Mouse (Mus musculus) forebrain, embryonic 15.5 days (tissue): Measurements from ENCODE around the gene Cmtm7. TPM values are rescaled to one million over a fixed set of nuclear protein-coding genes. Genes with fewer than 3 reads are reported as not detected.

Experiments
- ATAC-seq: fragments of 200-750 bp; cut with Nextera tagmentation; replicated peaks from 2 replicates; pipeline ENCODE4 v1.8.0; 2017; ENCODE audit warnings: mild to moderate bottlenecking, moderate TSS enrichment, moderate library complexity
- H3K27ac ChIP-seq: fragments of 300-500 bp; sonication (generic); replicated peaks from 2 replicates; pipeline ENCODE4 v1.5.1; 2015; ENCODE audit warnings: mild to moderate bottlenecking, inconsistent platforms
- H3K27me3 ChIP-seq: fragments of 300-500 bp; sonication (generic); 2 replicates; pipeline ENCODE4 v1.6.1; 2015; ENCODE audit warnings: inconsistent platforms
- H3K36me3 ChIP-seq: fragments of 300-500 bp; sonication (generic); 2 replicates; pipeline ENCODE4 v1.6.1; 2015; ENCODE audit warnings: mild to moderate bottlenecking, inconsistent platforms
- H3K4me1 ChIP-seq: fragments of 300-500 bp; sonication (generic); 2 replicates; pipeline ENCODE4 v1.6.1; 2015; ENCODE audit warnings: inconsistent platforms
- H3K4me2 ChIP-seq: fragments of 300-500 bp; sonication (generic); replicated peaks from 2 replicates; pipeline ENCODE4 v1.6.1; 2015; ENCODE audit warnings: mild to moderate bottlenecking, inconsistent platforms
- H3K4me3 ChIP-seq: fragments of 300-500 bp; sonication (generic); 2 replicates; pipeline ENCODE4 v1.5.1; 2015; ENCODE audit warnings: mild to moderate bottlenecking, inconsistent platforms
- H3K9ac ChIP-seq: fragments of 300-500 bp; sonication (generic); replicated peaks from 2 replicates; pipeline ENCODE4 v1.6.1; 2015; ENCODE audit warnings: mild to moderate bottlenecking, inconsistent platforms
- H3K9me3 ChIP-seq: fragments of 300-500 bp; sonication (generic); 2 replicates; pipeline ENCODE4 v1.6.1; 2016; ENCODE audit warnings: inconsistent platforms
- WGBS: fragments of 180-500 bp; shearing (Covaris S2); methylation state at CpG from one replicate; pipeline ENCODE4 v1.1.7; 2015; ENCODE audit warnings: mixed read lengths; 5-methylcytosine and 5-hydroxymethylcytosine counted together
- polyA plus RNA-seq: library from polyadenylated mRNA; unstranded; fragments of >200 nt; fragmentation: Nextera tagmentation; extraction: Ambion mirVana; gene quantifications from 2 replicates; pipeline ENCODE4 v1.2.1, GENCODE M21; 2015

The Cmtm7 gene
- polyA plus RNA-seq, 1 experiment from 2014 or later, result 15.2 TPM

DNA sequence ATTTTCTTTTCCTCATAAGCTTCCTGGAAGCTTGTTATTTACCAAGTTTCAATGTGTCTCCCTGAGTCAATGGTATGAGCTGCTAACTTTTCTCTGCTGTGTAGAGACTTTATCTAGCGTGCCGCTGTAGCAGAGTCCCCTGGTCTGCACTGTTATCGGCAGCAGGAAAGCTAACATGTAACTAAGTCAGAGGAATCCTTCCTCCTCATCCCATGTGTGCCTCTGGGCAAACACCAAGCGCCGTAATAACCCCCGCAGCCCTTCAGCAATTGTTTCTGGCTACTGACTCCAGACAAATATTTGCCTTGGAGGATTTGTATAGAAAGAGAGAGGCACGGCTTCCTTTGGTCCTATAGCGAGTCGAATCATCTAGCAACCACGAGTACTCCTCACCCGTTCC, 29.2 kb upstream of the Cmtm7 start:
- WGBS, result 85% methylated on average over 11 of the region's 11 CpGs

DNA sequence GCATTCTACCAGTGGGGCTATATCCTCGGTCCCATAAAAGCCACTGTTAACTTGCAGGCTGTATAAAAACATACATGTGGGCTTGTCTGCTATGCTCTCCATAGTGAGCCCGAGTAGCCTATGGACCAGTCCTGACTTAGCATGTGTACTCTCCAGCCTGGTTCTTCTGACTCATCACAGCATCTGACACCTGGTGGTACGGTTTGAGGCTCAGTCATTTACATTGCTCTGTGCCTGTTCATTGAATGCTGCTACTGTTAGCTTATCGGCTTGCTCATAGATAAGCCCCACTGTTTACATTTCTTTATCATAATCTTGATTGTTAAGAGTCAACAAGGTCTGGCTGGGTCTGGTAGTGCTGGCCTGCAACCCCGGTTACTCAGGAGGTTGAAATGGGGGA, 27.0 kb upstream of the Cmtm7 start:
- H3K9ac ChIP-seq, result no peak overlapping the region

More for the DNA sequence above, 29.2 kb upstream of the Cmtm7 start:
- no peak for ATAC-seq
- no peaks in the 10 kb centered on the region for H3K36me3 ChIP-seq
- no peaks in the 10 kb centered on the region for H3K9me3 ChIP-seq
- no peak overlapping the region for H3K4me3 ChIP-seq
- H3K27me3 ChIP-seq, result no peaks in the 10 kb centered on the region
- H3K27ac ChIP-seq, result no peak overlapping the region
- no peak overlapping the region for H3K4me2 ChIP-seq
- H3K4me1 ChIP-seq, result peaks cover 6% of the 10 kb centered on the region; the same call in 1 of the 2 replicates
- H3K9ac ChIP-seq, result no peak overlapping the region

GRCm38 (mm10) chr9:114807261-114807660, 25.6 kb upstream of the Cmtm7 start:
- Histone ChIP-seq H3K36me3 (no peaks in the 10 kb centered on the region), H3K27me3 (no peaks in the 10 kb centered on the region), H3K4me1 (peaks cover 6% of the 10 kb centered on the region; the same call in 1 of the 2 replicates), H3K4me3 (no peak overlapping the region), H3K27ac (no peak overlapping the region), H3K4me2 (no peak overlapping the region), H3K9ac (no peak overlapping the region), H3K9me3 (no peaks in the 10 kb centered on the region)
- 51% methylated on average over 8 of the region's 8 CpGs for WGBS
- no peak for ATAC-seq

More for the DNA sequence above, 27.0 kb upstream of the Cmtm7 start:
- H3K4me2 ChIP-seq, result no peak overlapping the region
- H3K9me3 ChIP-seq, result no peaks in the 10 kb centered on the region
- no peaks in the 10 kb centered on the region for H3K27me3 ChIP-seq
- no peak for ATAC-seq
- WGBS, result 91% methylated on average over 5 of the region's 5 CpGs
- no peak overlapping the region for H3K27ac ChIP-seq
- no peak overlapping the region for H3K4me3 ChIP-seq
- peaks cover 6% of the 10 kb centered on the region; the same call in 1 of the 2 replicates for H3K4me1 ChIP-seq
- no peaks in the 10 kb centered on the region for H3K36me3 ChIP-seq

DNA sequence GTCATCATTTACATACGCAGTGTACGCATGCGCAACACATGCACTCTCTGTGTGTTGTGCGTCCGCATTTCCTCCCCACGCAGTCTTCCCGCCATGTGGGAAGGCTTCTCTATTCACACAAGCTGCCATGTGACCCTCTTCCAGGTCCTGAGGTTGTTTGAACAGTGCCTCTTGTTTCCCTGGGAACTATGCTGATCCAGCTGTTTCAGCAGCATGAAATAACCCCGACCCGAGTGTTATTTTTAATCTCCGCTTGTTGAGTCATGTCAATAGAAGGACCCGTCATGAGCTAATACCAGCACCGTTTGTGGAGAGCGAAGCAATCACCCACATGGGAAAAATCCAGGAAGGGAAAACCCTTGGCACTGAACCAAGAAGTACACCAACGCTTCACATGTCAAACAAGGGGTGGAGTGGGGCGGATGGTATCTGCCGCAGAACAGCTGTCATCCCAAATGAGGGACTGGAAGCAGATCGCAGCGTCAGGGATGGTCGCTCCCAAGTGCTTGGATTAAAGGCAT, 23.6 kb upstream of the Cmtm7 start:
- no peaks in the 10 kb centered on the region for H3K27me3 ChIP-seq
- no peaks in the 10 kb centered on the region for H3K36me3 ChIP-seq
- 65% methylated on average over 19 of the region's 19 CpGs for WGBS
- H3K27ac ChIP-seq, result no peak overlapping the region
- 0 out of 2 replicates have a peak, but pooled peaks have one; percentile 13 for ATAC-seq
- H3K9me3 ChIP-seq, result no peaks in the 10 kb centered on the region
- no peak overlapping the region for H3K9ac ChIP-seq
- no peak overlapping the region for H3K4me3 ChIP-seq
- H3K4me2 ChIP-seq, result no peak overlapping the region
- peaks cover 6% of the 10 kb centered on the region; the same call in 1 of the 2 replicates for H3K4me1 ChIP-seq

DNA sequence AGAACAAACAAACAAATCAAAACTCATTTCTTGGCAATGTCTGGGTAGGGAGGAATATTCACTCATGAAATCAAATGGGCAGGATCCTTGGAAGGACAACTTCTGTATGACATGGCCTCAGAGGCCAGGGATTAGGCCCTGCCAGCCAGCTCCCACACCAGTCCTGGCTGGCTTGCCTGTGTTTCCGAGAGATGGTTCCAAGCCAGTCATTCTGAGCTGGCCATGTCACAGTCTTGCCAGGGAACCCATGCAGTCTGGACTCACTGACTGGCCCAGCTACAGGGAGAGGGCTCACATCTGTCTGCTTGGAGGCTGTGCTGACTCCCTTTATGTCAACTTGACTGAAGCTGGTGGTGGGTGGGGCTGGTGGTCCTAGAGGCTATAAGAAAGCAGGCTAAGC, 20.5 kb upstream of the Cmtm7 start:
- ATAC-seq, result no peak

DNA sequence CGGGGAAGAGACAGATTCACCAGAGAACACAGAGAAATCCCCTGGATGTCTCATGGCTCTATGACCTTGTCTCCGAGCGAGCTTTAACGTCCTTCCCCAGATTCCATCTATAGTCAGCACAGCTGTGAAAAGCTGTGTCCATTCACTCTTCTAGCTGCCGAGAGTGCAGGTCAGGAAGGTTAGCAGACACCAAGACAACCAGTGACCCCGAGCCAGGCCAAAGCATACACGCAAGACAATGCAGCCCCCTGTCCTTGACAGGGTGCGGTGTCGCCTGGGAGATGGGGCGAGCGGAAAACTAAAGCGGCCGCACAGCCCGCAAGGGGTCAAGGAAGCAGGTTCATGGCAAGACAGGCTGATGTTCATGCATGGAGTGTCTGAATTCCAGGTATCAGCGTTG, 19.6 kb upstream of the Cmtm7 start:
- WGBS, result 67% methylated on average over 15 of the region's 15 CpGs
- no peaks in the 10 kb centered on the region for H3K27me3 ChIP-seq
- H3K27ac ChIP-seq, result no peak overlapping the region
- H3K4me2 ChIP-seq, result no peak overlapping the region
- no peak overlapping the region for H3K9ac ChIP-seq
- no peak for ATAC-seq
- no peaks in the 10 kb centered on the region for H3K9me3 ChIP-seq
- no peak overlapping the region for H3K4me3 ChIP-seq
- peaks cover 11% of the 10 kb centered on the region for H3K4me1 ChIP-seq
- no peaks in the 10 kb centered on the region for H3K36me3 ChIP-seq

More for the DNA sequence above, 20.5 kb upstream of the Cmtm7 start:
- Histone ChIP-seq H3K9me3 (no peaks in the 10 kb centered on the region), H3K4me3 (no peak overlapping the region), H3K27me3 (no peaks in the 10 kb centered on the region), H3K4me2 (no peak overlapping the region), H3K9ac (no peak overlapping the region), H3K4me1 (peaks cover 15% of the 10 kb centered on the region), H3K27ac (no peak overlapping the region), H3K36me3 (no peaks in the 10 kb centered on the region)
- WGBS, result 90% methylated on average over 1 of the region's 1 CpGs

DNA sequence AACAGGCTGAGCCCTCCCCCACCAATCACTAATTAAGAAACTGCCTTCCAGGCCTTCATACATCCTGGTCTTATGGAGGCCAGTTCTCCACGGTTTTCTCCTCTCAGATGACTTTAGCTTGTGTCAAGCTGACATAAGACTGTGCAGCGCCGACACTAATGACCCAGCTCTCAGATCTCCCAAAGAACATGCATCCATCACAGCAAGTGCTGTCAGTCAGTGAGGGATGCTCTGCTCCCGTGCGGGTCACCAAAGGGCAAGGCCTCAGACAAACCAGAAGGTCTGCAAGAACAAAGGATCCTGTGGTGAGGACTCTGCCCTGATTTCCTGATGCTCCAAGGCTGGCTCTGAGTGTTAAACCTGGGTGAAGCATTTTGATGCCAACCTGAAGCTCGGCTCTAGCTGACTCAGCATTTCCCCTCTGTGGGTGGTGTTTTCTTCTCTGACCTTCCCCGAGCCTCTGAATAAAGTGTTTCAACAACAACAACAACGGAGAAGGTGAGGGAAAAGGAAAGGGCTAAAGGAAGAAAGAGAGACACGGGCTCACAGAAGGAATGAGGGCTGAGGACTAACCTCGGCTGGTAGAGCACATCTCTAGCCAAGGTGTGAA, 17.9 kb upstream of the Cmtm7 start:
- 57% methylated on average over 10 of the region's 10 CpGs for WGBS
- no peak for ATAC-seq
- Histone ChIP-seq H3K27me3 (no peaks in the 10 kb centered on the region), H3K9ac (no peak overlapping the region), H3K4me3 (no peak overlapping the region), H3K4me1 (peaks cover 11% of the 10 kb centered on the region), H3K36me3 (no peaks in the 10 kb centered on the region), H3K9me3 (no peaks in the 10 kb centered on the region), H3K4me2 (no peak overlapping the region), H3K27ac (no peak overlapping the region)

GRCm38 (mm10) chr9:114798845-114799244, 17.2 kb upstream of the Cmtm7 start:
- no peaks in the 10 kb centered on the region for H3K27me3 ChIP-seq
- H3K4me3 ChIP-seq, result no peak overlapping the region
- no peaks in the 10 kb centered on the region for H3K9me3 ChIP-seq
- H3K4me2 ChIP-seq, result no peak overlapping the region
- 24% methylated on average over 6 of the region's 6 CpGs for WGBS
- H3K4me1 ChIP-seq, result peaks cover 11% of the 10 kb centered on the region
- H3K36me3 ChIP-seq, result no peaks in the 10 kb centered on the region
- no peak overlapping the region for H3K9ac ChIP-seq
- ATAC-seq, result no peak
- no peak overlapping the region for H3K27ac ChIP-seq

- ATAC-seq, result peak; percentile 88
- Histone ChIP-seq H3K36me3 (no peaks in the 10 kb centered on the region), H3K9me3 (no peaks in the 10 kb centered on the region), H3K27ac (no peak overlapping the region), H3K9ac (no peak overlapping the region), H3K27me3 (no peaks in the 10 kb centered on the region), H3K4me2 (no peak overlapping the region), H3K4me3 (no peak overlapping the region), H3K4me1 (peaks cover 11% of the 10 kb centered on the region)
- 53% methylated on average over 11 of the region's 11 CpGs for WGBS
Observed at GRCm38 (mm10) chr9:114797329-114798004, 15.8 kb upstream of the Cmtm7 start.

DNA sequence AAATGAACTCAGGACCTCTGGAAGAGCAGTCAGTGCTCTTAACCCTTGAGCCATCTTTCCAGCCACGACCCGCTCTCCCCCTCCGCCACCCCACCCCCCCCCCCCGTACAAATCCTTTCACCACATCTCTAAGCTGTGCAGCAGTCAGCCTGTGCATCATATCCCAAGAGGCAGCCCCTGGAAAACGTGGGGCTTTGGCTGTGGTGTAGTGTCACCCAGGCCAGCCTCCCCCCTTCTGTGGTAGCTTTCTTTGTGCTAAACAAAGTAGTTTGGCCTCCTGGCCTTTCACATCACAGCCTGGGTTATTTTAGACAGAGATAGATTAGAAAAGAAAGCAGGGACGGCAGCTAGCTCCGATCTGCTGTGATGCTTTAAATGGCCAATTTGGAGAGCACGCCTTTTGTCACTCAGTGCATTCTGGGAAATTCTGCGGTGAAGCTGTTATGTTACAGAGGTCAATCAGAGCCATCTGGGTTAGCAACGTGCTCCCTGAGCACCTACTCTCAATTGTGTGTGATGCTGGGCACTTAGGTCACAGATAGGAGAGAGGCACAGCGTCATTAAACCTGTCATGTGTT, 14.9 kb upstream of the Cmtm7 start:
- WGBS, result 57% methylated on average over 10 of the region's 11 CpGs
- no peak overlapping the region for H3K9ac ChIP-seq

GRCm38 (mm10) chr9:114794491-114794890, 12.8 kb upstream of the Cmtm7 start:
- 77% methylated on average over 4 of the region's 4 CpGs for WGBS
- Histone ChIP-seq H3K9me3 (no peaks in the 10 kb centered on the region), H3K4me2 (no peak overlapping the region), H3K27me3 (no peaks in the 10 kb centered on the region), H3K27ac (no peak overlapping the region), H3K9ac (no peak overlapping the region), H3K4me1 (peaks cover 11% of the 10 kb centered on the region), H3K4me3 (no peak overlapping the region), H3K36me3 (no peaks in the 10 kb centered on the region)
- no peak for ATAC-seq

More for the DNA sequence above, 14.9 kb upstream of the Cmtm7 start:
- ATAC-seq, result no peak
- no peaks in the 10 kb centered on the region for H3K36me3 ChIP-seq
- no peak overlapping the region for H3K4me2 ChIP-seq
- H3K4me3 ChIP-seq, result no peak overlapping the region
- H3K27ac ChIP-seq, result no peak overlapping the region
- no peaks in the 10 kb centered on the region for H3K27me3 ChIP-seq
- H3K4me1 ChIP-seq, result peaks cover 11% of the 10 kb centered on the region
- no peaks in the 10 kb centered on the region for H3K9me3 ChIP-seq

DNA sequence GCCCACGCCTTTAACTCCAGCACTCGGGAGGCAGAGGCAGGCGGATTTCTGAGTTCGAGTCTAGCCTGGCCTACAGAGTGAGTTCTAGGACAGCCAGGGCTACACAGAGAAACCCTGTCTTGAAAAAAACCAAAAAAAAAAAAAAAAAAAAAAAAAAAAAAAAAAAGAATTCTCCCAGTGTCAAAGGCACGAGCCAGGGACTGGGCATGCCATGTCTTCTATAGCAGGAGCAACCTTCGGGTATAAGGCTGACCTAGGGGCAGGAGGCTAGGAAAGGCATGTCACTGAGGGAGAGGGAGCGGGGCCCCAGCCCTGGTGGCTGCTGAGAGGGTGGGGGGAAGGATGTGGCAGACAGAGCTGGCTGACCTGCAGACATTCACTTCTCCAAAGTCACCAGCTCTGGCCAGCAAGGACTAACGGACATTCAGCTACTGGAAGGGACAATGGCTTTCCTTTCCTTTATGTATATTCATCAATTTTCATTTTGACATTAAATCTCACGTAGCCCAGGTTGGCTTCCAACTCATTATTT, 12.2 kb upstream of the Cmtm7 start:
- no peak for ATAC-seq

More for the DNA sequence above, 12.2 kb upstream of the Cmtm7 start:
- Histone ChIP-seq H3K9me3 (no peaks in the 10 kb centered on the region), H3K4me1 (peaks cover 11% of the 10 kb centered on the region), H3K4me3 (no peak overlapping the region), H3K36me3 (no peaks in the 10 kb centered on the region), H3K4me2 (no peak overlapping the region), H3K27me3 (no peaks in the 10 kb centered on the region), H3K9ac (no peak overlapping the region), H3K27ac (no peak overlapping the region)
- WGBS, result 91% methylated on average over 9 of the region's 9 CpGs
